Mouse (Mus musculus) myocyte (in vitro differentiated cells): ENCODE data around the gene Tbk1.

Source experiments
- E2F4 ChIP-seq: IDR thresholded peaks from one replicate; pipeline ENCODE4 v1.6.1; 2011; ENCODE audit warnings: mild to moderate bottlenecking, control low read depth, moderate library complexity; ENCODE audit not compliant: insufficient read depth
- MAX ChIP-seq: IDR thresholded peaks from one replicate; pipeline ENCODE4 v1.6.1; 2011; ENCODE audit warnings: low read depth, mild to moderate bottlenecking, control low read depth
- POLR2A ChIP-seq: IDR thresholded peaks from one replicate; pipeline ENCODE4 v1.6.1; 2011; ENCODE audit warnings: low read depth, mild to moderate bottlenecking, control low read depth, moderate library complexity; ENCODE audit not compliant: insufficient read length
- TCF3 ChIP-seq: IDR thresholded peaks from one replicate; pipeline ENCODE4 v1.6.1; 2011; ENCODE audit warnings: low read depth, control low read depth; ENCODE audit not compliant: insufficient read length

DNA sequence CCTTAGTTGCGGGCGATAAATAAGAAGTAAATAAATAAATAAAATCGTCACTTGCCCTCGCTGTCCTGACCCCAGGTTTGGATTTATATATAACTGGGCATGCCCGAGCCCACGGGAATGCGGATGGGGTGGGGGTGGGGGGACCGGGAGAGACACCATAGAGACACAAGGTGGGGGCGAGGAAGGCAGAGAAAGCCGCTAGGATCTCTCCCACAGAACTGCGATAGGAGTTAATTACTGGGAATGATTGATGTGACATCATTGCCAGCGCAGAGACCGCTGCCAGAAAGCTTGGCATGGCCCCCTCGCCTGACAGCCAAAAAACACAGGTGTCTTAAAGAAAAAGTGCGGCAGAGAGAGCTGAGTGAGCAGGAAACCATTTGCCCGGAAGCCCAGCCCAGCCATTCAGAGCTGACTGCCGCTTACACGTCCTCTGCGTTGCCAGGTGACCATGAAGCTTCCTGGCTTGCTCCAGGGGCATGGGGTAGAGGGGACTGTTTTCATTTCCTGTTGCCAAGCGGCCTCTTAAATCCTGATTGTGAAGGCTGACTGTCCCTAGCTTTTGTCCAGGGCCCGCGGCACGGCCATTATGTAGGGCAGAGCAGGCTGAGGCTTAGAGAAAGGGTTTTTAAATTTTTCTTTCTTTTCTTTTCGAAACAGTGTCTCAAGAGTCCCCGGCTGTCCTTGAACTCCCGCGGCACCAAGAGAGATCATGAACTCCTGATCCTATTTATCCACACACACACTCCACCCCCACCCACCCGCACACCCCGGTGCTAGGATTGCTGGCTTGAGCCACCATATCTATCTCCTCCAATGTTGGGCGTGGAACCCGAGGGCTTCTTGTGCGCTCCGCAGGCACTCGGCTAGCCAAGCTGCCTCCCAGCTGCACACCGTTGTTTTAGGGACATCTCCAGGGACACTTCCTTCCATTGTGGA lies 81.3 kb downstream of the Tbk1 start:
- TF ChIP-seq TCF3 (no peak), POLR2A (no peak), E2F4 (no peak), MAX (no peak)
